Mouse (Mus musculus) megakaryocyte, adult 5-6 weeks (primary cell): ENCODE measurements around the gene Pafah1b1. TPM values are rescaled to one million over a fixed set of nuclear protein-coding genes. Genes with fewer than 3 reads are reported as not detected.

Experiments used
- ATAC-seq: 2 replicates; pipeline ENCODE4 v1.8.0; 2016; ENCODE audit warnings: mild to moderate bottlenecking, inconsistent platforms; ENCODE audit not compliant: poor library complexity, severe bottlenecking
- total RNA-seq, 2 experiments: library from RNA; stranded (forward) in 1 of 2; stranded (reverse) in 1 of 2; fragments of 153-499, 151-499 nt in 1 of 2; fragments of 221-1000, 200-1000 nt in 1 of 2; gene quantifications; 2 replicates each; pipeline versions ENCODE4 v1.2.3 to v1.2.4; 2015 to 2017

Pafah1b1 gene
- total RNA-seq, 2 experiments from 2014 or later: 57.4 to 58.7 TPM

DNA sequence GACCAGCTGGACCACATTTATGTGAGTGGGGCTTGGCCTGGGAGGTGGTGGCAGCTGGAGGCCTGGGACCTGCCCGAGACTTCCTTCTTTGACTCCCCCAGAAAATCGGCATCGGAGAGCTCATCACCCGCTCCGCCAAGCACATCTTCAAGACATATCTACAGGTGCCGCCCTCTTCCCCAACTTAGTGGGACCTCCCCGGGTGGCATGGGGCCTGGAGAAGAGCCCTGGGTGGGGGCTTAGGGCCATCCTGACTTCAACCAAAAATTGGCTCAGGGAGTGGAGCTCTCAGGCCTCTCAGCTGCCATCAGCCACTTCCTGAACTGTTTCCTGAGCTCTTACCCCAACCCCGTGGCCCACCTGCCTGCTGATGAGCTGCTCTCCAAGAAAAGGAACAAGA lies 59.6 kb downstream of the Pafah1b1 start:
- no peak for ATAC-seq

DNA sequence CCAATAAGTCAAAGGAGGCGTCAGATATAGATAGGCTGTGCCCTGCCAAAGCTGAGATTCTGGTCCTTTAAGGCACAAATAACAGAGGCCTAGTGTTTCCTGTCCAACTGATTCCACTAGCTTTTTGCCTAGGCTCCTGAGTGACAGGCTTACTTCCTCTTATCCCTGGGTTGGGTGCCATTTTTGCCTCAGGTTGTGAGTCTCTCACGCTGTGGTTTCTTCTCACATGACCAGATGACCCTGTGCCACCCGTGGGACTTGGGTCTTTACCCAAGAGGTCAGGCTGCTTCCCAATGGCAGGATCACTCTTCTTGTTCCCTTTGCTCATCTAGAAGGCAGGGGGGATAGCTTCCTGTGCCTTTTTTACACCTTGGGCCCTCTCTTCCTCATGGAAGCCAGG lies 60.2 kb downstream of the Pafah1b1 start:
- ATAC-seq: 0 out of 2 replicates have a peak, but pooled peaks have one; percentile 21

DNA sequence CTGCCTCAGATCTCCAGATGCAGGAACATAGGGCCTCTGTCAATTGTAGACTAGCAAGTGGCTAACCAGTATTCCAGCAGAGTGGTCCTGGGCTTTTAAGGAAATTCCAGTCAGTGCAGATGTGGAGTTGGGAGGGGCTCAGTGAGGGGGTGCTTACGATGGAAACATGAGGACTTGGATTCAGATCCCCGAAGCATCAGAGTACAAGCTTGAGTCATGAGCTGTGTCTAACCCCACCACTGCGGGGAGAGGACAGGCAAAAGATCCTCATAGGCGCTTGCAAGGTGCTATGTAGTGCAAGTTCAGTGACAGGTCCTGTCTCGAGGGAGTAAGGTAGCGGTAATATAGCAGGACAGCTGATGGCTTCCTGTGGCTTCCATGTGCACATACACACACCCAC lies 62.2 kb downstream of the Pafah1b1 start:
- ATAC-seq: no peak

DNA sequence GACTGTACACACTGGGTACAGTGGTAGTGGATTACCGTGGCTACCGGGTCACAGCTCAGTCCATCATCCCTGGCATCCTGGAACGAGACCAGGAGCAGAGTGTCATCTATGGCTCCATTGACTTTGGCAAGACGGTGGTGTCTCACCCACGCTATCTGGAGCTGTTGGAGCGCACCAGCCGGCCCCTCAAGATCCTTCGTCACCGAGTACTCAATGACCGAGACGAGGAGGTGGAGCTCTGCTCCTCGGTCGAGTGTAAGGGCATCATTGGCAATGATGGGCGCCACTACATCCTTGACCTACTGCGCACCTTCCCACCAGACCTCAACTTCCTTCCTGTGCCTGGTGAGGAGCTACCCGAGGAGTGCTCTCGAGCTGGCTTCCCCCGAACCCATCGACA lies 62.8 kb downstream of the Pafah1b1 start:
- no peak for ATAC-seq

DNA sequence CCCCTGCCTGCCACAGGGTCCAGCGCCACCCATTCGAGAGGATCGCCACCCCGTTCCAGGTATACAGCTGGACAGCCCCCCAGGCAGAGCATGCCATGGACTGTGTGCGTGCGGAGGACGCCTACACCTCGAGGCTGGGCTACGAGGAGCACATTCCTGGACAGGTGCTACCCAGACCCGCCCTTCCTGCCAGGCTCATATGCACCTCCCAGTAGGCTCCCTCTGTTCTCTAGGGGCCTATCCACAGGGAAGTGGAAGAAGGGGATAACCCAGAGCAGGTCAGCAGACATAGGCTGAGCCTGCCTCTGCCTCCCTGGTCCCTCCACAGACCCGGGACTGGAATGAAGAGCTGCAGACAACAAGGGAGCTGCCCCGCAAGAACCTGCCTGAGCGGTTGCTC lies 64.1 kb downstream of the Pafah1b1 start:
- no peak for ATAC-seq

DNA sequence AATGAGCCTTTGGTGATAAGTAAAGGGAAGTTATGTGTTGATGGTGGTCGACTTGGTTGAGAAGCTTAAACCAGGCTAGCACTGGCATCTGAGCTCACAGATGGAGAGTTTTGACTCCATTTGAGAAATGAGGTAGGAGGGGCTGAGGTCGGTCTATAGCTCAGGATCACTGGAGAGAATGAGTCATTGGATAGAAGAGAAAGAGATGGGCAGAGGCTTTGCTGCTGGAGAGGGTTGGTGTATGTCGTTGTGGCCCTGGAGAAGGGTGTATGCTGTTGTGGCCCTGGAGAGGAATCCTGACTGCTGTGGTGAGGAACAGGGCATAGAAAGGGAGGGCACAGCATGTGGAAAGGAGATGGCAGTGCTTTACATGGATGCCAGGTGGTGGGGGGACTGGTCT lies 68.5 kb downstream of the Pafah1b1 start:
- ATAC-seq: no peak

DNA sequence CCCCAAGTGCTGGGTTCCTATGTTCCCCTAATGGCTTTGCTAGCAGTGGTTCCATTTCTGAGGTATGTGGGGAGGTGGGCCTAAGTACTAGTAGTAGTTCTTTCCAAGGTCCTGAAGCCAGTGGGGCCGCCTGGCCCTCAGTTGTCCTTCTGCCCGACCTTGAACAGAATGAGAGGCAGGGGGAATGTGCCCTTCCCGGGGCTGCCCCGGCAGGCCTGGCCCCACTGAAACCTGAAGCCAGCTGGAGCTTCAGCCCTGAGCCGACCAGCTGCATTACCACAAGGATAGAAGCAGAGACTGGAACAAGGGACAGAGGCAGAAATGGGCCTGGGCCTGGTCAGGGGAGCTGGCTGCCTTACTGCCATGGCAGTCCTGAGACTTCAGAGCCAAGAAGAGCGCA lies 71.1 kb downstream of the Pafah1b1 start:
- ATAC-seq: no peak

DNA sequence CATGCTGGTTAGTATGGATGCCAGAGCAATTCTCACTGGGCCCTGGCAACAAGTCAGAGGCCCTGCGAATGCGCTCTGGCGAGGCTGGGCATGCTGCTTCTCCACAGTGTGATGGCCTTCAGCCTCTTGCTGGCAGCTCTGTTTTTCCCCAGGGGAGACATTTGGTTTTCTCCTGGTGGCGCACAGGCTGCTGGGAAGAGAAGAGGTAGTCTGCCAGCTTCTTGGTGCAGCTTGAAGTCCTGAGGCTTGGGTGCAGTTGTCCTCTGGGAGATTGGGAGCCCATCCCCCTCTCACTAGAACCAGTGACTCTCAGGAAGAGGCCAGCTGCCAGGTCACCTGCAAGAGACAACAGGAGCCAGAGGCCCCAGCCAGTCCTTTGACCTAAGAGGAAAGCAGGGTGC lies 71.7 kb downstream of the Pafah1b1 start:
- ATAC-seq: no peak

DNA sequence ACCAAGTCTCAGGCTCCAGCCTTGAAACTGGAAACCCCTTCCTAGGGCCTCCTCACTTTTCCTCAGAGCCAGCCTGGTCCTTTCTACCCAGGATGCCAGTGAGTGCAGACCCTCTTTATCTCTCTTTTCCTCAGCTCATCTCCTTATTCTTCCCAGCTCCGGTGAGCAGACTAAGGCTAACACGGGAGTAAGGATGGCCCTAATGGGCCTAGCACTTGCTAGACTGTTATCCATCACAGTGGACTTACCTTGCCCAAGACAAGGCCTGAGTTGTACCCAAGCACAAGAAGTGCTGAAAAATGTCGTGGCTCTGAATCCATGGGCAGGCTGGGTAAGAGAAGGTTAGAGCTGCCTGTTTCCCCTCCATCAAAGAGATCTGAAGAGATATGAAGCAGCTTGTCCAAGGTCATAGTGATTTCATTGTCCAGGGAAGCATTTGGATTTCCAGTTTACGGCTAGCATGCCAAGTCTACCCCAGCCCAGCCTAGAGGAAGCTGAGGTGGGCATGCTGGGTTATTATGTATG lies 73.8 kb downstream of the Pafah1b1 start:
- ATAC-seq: no peak

DNA sequence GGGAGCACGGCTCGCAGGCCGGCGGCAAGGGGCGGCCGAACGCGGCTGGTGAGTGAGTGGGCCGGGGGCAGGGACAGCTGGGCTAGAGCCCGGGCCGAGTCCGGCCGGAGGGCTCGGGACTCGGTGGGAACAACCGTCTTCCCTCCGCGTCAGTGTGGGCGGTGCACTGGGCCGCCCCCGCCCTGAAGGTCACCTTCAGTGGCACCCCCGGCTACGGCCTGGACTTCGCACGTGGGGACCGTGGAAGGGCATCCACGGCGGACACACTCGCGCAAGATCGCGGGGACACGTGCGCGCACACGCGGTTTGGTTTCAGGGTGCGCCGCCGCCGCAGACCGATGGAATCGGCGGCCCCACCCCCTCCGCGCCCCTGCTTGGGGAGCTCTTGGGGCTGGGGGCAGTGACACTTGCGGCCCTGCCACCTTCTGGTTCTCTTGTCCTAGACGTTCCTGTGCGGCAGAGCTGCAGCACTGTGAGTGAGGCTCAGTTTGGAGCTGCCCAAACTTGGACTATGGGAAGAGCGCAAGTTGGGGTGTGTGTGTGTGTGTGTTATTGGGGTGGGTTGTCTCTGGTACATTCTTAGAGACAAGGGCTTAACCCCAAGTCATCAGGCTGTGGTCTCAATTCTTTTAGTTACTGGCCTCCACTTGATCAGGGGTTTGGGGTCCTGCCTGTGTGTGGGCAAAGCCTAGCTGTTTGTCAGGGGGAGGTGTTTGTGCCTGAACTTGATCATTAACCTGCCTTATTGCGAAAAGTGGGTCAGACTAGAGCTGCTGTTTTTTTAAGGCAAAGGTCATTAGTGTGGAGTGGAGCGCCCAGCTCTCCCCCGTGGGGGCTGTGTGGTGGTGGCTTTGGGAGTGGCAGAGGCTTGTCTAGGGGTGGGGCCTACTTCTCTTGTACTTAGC lies 74.6 kb downstream of the Pafah1b1 start:
- no peak for ATAC-seq

DNA sequence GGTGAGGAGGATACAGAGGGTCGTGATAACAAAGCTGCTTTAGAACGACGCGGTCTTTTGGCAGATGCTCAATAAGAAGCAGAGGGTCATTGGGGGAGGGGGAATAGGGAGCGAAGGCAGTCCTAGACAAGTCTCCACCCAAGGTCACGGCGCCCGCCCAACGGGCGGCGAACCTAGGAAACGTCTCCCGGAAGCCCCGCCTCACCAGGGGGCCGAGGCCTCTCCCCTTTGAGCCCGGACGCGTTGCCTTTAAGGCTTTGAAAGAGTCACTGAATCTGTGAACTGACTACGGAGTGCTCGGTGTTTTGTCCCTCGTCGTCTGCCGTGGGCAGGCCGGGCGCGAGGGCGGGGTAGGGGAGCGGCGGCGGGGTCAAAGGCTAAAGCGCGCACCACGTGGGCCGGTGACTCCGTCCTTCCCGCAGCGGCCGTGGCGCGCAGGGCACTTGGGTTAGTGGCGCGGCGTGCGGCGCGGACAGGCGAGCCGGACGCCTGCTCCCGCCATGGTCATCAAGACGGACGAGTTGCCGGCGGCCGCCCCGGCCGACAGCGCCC lies 75.3 kb downstream of the Pafah1b1 start, which contains the start of gene Cluh:
TSS of gene Cluh (plus strand) at position 401 of the 552 bp plus-strand sequence.
- ATAC-seq: peak; percentile 84

DNA sequence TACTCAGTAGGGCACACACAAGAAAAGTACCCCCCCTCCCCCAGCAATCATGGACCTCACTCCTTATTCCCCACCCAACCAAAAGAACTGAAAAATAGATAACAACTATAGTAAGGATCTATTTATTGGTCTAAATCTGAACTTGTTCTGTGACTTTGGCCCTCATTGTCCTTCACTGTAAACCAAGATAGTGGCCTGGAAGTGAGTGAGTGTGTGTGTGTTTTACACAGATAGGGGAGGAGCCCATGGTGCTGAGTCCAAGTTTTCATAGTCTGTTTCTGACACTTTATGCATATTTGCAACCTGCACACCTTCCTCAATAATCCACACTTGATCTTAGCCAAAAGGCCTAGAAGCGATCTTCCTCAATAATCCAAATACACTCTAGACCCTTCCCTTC lies 75.8 kb downstream of the Pafah1b1 start:
- no peak for ATAC-seq

DNA sequence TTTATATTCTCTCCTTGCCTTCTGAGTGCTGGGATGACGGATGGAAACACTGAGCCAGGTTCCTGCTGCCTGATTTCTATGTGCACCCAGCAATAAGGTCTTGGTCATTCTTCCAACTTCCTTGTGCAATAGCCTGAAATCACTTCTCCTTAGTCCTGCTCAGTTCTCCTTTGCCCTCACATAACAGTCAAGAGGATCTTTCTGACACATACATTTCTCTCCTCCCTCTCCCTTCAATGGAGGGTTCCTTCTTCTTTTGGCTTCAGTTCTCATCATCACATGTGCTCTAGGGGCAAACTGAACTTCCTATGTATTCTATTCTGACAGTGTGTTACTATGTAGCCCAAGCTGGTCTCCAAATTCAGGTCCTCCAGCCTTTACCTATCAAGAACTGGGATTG lies 76.5 kb downstream of the Pafah1b1 start:
- peak; percentile 65 for ATAC-seq

DNA sequence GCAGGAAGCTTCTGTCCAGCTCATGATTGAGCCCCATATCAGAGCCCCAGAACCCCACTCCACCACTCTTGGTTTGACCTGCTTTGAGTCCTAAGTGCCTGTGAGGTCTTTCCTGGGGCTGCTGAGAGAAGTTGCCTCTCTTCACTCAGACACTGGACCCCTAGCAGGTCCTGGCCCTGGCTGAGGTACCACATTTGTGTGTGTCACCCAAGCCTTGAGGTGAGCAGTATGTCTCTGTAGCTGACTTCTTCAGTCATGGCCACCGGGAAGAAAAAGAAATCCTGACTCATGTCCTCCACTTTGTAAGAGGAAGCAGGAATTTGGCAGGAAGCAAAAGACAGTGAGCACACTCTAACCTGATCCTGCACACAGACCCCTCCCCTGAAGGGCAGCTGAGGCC lies 84.8 kb downstream of the Pafah1b1 start:
- no peak for ATAC-seq

DNA sequence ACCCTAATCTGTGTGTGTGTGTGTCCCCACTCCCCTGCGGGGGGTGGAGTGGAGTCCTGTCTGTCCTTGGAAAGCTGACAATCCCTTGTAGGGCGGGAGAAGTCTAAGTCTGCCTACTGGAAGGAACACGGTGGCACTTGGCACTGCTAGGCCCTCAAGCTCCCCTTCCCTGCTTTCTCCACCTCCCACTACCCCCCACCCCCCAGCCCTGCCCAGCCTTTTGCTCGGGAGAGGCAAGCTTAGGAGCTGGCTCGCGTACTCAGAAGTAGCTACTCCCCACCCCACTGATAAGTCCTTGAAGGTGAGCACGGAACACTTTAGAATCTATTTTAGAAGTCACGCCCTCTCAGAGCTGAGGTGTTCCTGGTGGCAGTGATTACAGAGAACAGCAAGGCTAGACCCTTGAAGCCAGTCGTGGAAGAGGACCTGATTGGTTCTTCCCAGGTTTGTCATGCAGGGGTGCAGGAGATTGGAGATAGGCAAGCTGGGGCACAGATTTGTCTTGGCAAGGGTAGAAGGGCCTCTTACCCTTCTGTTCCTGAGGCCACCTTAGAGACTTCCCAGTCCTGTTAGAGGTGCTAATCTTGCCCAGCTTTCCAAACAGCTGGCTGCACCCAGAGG lies 85.6 kb downstream of the Pafah1b1 start:
- ATAC-seq: no peak

DNA sequence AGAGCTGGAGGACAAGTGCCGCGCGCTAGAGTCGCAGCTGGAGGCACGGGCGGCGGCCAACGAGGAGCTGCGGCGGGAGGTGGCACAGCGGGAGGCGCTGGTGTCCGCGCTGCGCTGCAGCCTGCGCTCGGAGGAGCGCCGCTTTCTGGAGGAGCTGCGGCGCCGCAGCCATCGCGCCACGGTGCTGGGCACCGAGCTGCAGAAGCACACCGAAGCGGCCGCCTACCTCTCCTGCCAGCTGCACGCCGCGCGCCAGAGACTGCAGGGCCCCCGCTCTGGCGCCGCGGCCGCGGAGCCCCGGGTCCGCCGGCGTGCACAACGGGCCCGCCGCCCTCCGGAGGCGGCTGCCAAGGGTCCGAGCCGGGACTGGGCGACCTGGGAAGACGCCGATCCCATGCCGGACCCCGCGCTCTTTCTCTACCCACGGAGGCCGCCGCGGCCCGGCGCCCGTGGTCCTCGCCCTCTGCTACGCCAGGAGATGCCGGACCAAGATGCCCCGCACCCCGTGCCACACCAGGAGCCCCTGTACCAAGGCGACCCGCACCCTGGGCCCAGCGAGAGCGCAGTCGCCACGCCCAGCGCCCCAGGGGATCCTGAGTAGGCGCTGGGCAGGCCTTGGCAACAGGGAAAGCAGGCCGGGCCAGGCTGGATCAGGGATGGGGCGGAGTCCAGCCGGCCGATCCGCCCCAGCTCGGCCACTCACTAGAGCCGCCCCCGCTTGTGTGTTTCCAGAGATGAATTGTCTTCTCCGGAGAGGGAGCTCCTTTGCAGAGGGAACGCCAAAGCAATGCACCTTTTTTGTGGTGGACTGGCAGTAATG lies 86.3 kb downstream of the Pafah1b1 start:
- ATAC-seq: peak; percentile 90

DNA sequence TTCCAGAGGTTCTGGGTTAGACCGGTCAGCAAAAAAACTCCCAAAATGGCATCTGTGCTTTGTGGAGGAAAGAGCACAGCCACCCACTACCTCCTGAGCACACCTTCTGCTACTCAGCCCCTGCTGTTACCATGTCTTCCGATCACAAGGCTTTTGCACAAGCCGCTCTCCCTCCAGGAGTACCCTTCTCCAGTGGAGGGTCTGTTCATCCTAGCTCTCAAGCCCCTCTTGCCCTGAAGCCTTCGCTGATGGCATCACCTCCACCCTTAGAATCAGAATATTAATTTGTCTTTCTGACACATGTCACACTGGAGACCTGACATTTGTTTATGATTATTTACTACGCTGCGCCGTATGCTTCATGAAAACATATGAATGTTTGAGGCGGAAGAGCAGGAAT lies 87.0 kb downstream of the Pafah1b1 start:
- ATAC-seq: no peak

DNA sequence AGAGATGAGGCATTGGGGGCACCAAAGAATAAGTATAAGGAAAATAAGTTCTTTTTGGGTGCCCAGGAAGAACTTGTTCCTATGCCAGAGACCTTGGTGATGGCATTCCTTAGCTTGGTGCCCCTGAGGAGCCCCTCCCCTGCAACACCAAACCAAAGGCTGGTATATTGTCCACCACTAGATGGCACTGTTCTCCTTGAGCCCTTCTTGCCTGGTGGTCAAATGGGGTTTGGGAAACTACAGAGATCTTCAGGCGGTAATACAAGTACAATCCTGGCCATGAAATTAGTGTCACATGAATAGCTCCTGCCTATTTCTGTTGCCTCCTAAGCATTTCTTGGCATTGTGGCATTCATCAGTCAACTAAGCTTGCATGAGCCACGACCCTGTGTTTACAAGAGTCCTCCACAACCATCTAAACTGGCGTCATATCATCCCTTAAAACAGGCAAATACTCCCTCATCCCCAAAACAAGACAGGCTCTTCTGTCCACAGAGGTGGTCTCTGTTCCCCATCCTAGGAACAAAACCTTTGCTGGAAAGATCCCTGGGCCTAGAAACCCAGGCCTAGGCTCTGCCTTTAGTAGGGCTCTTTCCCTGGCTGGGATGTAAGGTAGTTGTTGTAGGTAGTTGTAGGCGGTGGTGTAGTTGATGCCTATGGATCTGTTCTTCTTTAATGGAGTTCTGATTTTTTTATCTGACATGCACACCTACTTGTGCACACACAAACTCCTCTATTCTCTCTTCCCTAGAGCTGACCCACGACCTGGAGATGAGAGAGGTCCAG lies 89.8 kb downstream of the Pafah1b1 start:
- ATAC-seq: peak; percentile 69

DNA sequence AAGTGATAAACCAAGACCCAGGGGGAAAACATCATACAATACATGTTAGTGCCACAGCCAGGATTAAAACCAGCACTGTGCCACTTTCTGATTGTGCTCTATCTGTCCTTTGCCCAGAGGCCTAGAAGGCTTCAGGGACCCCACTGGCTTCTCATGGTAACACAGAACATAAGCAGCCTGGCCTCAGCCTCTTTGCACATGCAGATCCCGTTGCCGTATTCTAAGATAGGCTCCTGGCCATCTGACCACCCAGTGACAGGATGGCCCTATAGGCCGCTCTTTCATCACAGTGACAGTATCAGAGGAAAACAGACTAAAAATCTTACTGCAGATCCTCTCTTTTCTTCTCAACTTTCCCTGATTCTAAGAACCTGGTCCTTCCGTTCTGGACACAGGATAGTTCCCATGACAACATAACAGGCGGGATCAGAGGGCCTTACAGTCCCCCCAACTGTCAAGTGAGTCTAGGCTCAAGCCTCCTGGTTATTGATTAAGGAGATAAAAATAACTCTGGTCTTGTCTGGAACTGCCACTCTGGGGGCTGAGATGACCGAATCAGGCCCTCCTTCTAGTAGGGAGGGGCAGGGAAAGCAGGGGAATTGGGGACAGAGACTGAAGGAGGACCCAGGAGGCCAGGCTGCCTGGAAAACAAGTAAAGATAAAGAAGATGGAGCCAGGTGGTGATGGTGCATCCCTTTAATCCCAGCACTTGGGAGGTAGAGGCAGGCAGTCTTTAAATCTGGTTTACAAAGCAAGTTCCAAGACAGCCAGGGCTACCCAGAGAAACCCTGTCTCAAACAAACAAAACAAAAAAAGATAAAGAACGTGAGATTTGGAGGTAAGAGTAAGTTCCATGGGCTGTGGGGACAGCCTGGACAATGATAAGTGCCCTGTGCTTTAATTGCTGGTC lies 92.3 kb downstream of the Pafah1b1 start:
- ATAC-seq: no peak
